Mouse (Mus musculus): ENCODE measurements around the gene Auh.

The Auh gene

GRCm38 (mm10) chr13:52879918-52880317 lies 49.6 kb downstream of the Auh start:
- no peak for DNase-seq (ENCODE audit: extremely low spot score, low read depth, low spot score)

DNA sequence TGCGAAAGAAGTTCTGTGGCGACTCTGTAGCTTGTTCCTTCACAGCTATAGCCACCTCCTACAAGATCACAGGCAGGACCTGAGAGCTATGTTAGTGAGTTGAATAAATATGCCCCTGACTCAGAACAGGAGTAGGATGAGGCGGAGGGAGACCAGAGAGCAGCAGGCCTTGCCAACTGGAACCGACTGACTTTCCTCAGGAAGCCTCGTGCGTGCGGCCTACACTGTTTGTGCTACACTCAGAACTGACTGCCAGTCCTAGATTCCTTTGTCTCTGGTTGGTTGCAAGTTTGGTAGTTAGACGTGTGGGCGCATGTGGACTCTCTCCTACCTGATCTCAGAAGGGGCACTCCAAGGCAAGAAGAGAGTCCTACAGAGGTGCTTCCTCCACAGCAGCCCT lies 50.2 kb downstream of the Auh start:
- DNase-seq (ENCODE audit: extremely low spot score, low read depth, low spot score) = no peak

DNA sequence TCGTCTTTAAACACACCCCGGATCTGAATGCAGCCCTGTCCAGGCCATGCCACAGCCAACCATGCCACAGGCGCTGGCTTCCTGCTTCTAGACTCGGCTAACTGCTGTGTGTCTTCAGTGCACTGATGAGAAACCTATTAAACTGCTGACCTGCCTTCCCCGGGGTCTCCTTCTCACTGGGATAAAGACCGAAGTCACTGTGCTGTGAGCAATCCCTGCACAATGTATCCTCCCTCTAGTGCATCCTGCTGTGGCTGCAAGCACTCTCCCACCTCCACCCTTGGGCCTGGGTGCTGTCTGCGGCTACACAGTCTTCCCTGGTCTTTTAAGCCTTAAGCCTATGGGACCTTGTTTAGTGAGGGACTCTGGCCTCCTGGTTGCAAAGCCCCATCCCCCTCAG lies 50.7 kb downstream of the Auh start:
- no peak for DNase-seq (ENCODE audit: extremely low spot score, low read depth, low spot score)

GRCm38 (mm10) chr13:52875541-52876325 lies 53.7 kb downstream of the Auh start:
- DNase-seq (ENCODE audit: extremely low spot score, low read depth, low spot score) = no peak

DNA sequence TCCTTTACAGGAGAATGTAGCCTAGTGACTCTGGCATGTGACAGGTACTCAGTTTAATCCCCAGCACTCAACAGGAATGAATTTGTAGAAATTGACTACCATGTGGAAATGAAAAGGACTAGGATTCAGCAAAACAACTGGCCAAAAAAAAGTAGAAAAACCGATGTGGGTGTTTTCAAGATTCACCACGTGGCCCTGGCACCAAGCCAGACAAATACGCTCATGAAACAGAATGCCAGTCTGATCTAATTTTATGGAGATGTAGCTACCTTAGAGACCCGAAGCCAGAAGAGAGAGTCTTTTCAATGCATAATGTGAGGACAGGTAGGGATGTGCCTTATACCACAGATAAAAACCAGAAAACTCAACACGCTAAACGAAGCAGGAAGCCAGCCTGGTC lies 54.4 kb downstream of the Auh start:
- no peak for DNase-seq (ENCODE audit: extremely low spot score, low read depth, low spot score)

- DNase-seq (ENCODE audit: extremely low spot score, low read depth, low spot score) = no peak
These were observed 55.1 kb downstream of the Auh start for GRCm38 (mm10) chr13:52874338-52874737.

DNA sequence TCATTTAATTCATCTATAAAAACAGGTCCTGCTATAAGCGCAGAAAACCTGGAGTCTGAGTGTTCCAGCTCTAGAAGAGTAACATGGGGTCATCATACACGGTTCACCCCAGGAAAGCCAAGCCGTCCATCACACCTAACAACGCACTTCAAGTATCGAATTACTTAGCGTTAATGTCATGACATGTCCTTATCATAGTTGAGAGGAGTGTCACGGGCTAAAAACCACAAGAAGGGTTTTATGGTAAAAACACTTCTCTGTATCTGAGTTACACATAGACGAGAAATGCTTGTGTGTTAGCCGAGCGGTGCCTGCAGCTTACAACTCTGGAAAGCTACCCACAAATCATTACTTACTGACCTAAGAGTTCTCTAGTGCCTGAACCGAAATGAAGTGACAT lies 55.6 kb downstream of the Auh start:
- DNase-seq (ENCODE audit: extremely low spot score, low read depth, low spot score) = no peak

DNA sequence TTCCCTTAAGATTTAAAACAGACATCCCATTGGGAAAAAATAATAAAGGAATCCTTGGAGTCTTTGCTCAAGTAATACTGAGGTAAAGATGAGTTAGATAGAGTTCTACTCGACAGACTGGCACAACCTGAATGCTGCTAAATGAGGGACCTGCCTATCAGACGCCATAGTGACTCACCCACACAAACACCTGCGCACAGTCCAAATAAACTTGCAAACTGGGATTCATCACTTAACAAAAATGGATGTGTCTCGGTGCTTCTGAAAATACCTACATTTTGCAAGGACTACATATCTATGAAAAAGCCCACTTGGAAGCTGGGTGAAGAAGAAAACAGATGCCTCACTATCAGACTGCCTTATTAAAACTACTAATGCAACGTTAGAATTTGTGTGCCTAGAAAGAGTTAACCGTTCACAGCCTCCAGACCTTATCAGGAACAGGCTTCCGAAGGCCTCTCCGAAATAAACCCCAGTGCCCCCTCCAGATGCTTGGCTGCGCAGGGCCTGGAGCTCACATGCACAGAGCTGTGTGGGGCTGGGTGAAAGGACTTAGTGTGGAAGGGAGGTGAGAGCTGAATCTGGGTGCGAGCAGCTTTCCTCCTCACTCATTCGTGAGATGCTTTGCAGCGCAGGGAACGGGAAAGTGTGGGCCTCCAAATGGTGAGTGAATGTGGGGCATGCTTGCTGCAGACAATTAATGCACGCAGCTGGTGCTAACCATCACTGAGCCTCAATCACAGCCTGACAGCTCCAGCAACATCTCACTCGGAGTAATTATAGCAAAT lies 63.3 kb downstream of the Auh start:
- DNase-seq (ENCODE audit: extremely low spot score, low read depth, low spot score) = no peak

DNA sequence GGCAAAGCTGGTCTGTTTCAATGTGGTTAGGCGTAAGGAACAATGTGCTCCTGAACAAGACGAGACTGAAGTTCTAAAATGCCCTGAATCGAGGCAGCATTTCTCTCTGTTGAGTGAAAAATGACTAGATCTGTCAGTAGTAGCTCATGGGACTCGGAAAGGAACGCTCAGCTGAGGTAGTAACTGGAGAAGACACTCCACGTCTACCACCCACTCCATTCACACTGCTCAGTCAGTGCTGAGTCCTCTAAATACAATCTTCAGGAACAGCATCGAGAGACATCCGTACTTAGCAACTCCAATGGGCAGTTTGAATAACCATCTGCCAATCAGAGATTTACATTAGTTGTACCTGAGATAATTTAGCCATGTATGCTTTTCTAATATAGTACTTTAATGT lies 66.0 kb downstream of the Auh start:
- no peak for DNase-seq (ENCODE audit: extremely low spot score, low read depth, low spot score)

GRCm38 (mm10) chr13:52860006-52860685 lies 69.3 kb downstream of the Auh start:
- no peak for DNase-seq (ENCODE audit: extremely low spot score, low read depth, low spot score)

DNA sequence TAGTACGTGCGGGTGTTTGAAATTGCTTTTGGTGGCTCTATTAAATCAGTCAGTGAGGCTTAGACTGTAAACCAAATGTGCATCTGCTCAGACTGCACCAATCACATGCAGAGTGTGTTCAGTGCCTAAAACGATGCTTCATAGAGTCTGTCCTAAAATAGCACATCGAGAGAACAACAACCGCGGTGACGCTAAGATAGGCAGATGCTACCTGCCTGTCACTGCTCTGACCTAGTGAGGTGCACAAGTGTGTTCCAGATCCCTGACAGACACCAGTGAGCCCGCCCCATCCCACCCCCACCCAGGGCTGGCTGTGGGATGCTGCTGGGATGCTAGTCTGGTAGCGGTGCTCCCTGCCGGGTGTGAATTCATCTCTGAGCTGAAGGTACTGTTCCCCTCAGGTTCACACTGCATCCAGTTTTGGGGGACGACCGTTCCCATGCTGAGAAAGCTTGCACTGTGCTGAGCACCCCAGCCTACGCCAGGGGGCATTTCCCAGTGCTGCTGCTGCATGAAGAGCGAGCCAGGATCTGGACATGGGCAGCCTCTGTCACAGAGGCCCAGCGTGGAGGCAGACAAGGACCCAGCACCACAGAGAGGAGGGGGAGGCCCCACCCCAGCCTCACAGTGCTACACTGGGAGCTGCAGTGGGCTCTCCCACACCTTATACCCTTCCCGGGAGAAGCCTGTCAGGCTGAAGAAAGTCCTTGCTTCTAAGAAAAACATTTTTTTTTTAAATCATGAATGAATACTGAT lies 70.2 kb downstream of the Auh start:
- DNase-seq (ENCODE audit: extremely low spot score, low read depth, low spot score) = no peak

- DNase-seq (ENCODE audit: extremely low spot score, low read depth, low spot score) = no peak
These were observed 71.1 kb downstream of the Auh start for GRCm38 (mm10) chr13:52858373-52858772.

GRCm38 (mm10) chr13:52857781-52858180 lies 71.7 kb downstream of the Auh start:
- DNase-seq (ENCODE audit: extremely low spot score, low read depth, low spot score) = no peak

GRCm38 (mm10) chr13:52853536-52853935 lies 75.9 kb downstream of the Auh start:
- no peak for DNase-seq (ENCODE audit: extremely low spot score, low read depth, low spot score)

DNA sequence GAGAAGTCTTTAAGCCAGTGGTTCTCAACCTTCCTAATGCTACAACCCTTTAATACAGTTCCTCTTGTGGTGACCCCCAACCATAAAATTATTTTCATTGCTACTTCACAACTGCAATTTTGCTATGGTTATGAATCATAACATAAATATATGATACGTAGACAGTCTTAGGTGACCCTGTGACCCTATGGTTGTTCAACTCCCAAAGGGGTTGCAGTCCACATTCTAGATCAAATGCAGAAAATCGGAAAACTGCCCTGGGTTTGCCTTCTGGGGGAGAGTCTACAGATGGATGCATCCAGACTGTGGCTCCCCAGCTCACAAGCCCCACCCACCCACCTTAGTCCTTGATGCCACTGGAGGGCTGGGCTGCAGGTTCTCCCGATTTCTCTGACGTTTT lies 77.6 kb downstream of the Auh start:
- DNase-seq (ENCODE audit: extremely low spot score, low read depth, low spot score) = no peak

DNA sequence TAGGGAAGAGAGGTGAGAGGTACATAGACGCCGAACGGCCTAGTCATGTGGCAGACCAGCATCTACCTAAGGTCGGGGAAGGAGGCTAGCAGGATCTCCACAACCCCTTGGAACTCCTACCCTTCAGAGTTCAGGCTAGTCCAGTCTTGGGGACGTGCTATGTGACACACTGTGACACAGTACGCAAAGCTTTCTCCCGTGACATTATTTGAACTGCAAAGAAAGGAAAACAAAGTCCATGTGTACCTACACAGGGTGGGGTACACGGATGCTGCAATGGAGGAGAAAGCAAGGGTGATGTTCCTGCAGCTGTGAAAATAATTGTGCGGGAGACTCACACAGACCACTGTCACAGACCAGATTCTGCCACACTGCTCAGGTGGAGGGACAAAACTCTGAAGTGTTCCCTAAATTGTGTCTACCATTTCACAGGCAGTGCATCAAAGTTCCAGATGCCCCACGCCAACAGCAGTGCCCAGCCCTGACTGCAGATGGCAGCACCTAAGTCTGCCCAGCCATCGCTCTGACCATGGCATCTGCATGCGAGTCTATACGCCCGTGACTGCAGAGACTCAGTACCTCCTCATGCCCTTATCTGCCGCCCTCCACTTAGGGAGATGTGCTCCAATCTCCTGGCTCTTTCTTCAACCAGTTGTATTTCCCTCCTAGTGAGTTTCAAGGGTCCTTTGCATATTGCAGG lies 79.3 kb downstream of the Auh start:
- no peak for DNase-seq (ENCODE audit: extremely low spot score, low read depth, low spot score)

- no peak for DNase-seq (ENCODE audit: extremely low spot score, low read depth, low spot score)
These were observed 80.1 kb downstream of the Auh start for GRCm38 (mm10) chr13:52849394-52849801.

- no peak for DNase-seq (ENCODE audit: extremely low spot score, low read depth, low spot score)
These were observed 82.0 kb downstream of the Auh start for GRCm38 (mm10) chr13:52847481-52847880.

GRCm38 (mm10) chr13:52847071-52847470 lies 82.4 kb downstream of the Auh start:
- DNase-seq (ENCODE audit: extremely low spot score, low read depth, low spot score) = no peak

- no peak for DNase-seq (ENCODE audit: extremely low spot score, low read depth, low spot score)
These were observed 83.9 kb downstream of the Auh start for GRCm38 (mm10) chr13:52845618-52846017.

All from hindlimb bud, embryonic 11.5 days (tissue).